Mouse (Mus musculus): ENCODE results near the gene Rgs6. TPM values are rescaled to one million over a fixed set of nuclear protein-coding genes. Genes with fewer than 3 reads are reported as not detected.

Rgs6 gene
- total RNA-seq, 2 experiments from 2014 or later = 0.66 to 0.68 TPM

GRCm38 (mm10) chr12:82756756-82757155, 168.7 kb downstream of the Rgs6 start:
- DNase-seq (ENCODE audit: low spot score) = no peak

DNA sequence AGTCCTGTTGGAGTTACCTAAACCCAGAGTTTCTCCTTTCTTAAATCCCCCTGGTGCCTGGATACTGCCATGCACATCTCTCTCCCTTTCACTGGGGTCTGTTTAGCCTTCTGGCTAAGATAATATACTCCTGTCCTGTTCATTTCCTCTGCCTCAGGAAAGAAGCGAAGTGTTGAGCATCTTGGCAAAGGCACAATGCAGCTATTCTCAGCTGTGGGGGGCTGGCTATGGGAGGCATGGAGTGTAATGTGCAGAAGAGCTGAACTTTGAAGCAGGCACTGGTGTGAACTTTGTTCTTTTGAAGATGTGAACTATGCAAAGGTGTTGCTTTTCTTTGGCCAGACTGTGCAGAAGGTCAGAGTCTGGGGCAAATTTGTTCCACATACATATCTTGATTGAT, 169.3 kb downstream of the Rgs6 start:
- no peak for DNase-seq (ENCODE audit: low spot score)

- DNase-seq (ENCODE audit: low spot score) = no peak
Measured at GRCm38 (mm10) chr12:82762046-82762445, 174.0 kb downstream of the Rgs6 start.

DNA sequence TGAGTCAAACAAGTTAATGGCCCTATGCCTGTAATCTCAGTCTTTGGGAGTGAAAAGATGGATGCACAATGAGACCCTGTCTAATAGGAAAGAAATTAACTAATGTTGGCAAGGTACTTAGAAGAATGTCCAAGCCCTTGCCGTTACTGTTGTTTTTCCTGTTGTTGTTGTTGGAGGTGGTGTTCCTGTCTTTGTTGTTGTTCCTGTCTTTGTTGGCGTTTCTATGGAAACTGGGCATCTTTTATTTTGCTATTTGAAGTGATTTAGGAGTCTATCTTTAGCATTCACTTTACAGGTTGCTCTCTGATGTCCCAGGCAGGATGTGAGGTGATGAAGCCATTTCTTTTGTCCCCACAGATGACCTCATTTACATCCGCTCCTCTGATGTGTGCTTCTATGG, 180.6 kb downstream of the Rgs6 start:
- DNase-seq (ENCODE audit: low spot score) = no peak

DNA sequence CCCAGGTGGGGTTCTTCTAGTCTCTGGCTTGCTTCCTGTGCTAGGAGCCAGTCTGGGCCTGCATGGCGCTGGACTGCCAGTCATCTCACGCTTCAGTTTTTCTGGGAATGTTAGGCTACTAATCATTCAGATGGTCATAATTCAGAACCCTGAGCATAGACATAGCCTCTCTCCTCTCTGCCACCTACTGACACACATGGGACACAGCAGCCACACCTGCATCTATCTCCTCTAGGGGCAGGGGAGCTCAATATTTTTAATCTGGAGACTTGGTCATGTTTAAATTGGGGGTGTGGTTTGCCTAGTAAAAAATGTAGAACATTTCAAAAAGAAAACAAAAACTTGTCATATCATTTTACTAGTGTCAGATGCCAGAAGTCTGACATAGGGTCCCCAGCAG, 184.1 kb downstream of the Rgs6 start:
- DNase-seq (ENCODE audit: low spot score) = no peak

DNA sequence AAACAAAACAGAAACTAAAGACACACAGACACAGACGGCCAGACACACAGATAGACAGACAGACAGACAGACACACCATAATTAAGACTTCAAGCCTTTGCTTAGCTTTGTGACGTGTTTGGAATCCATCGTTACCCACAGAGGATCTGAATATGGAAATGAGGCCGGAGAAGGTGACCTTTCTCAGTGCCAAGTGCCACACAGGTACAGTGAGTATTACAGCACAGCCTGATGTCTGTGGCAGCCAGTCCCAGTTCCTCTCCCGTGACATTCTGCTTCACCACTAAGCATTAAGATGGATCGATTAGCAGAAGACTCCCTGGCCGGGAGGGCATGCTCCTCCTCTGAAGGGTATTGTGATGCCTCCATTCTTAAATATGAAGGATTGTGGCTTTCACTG, 186.5 kb downstream of the Rgs6 start:
- DNase-seq (ENCODE audit: low spot score) = no peak

- DNase-seq (ENCODE audit: low spot score) = no peak
Measured at GRCm38 (mm10) chr12:82776686-82777085, 188.6 kb downstream of the Rgs6 start.

DNA sequence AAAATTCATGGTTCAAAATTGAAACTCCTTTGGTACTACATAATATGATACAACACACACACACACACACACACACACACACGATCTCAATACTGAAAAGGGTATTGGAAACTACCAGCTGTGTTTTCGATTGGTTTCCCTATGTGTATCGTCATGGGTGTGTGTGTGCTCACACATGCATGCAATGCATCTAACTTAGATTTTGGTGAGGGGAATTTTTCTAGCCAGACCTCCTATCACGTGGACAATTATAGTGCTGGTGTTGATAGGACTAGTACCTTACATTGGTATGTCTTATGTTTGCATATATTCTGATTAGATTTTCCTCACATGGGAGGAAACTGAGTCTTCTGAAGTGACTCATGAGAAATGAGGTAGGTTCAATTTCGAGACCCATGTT, 192.8 kb downstream of the Rgs6 start:
- DNase-seq (ENCODE audit: low spot score) = no peak

DNA sequence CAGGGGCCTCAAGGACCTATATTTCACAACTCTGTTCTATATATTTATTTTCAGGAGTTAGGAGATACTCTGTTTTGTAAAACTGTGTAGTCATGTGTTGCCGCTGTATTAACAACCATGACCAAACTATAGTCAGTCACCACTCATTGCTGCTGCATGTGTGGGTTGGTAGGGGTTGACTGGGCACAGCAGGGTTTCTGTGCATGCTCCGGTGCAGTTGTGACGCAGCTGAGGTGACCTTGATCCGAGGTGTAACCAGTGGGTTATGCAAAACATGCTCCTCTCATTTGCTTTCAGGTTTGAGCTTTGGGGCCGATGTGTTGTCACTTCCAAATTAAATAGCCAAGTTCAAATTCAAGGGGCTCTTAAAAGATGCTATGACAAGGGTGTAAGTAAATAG, 193.3 kb downstream of the Rgs6 start:
- DNase-seq (ENCODE audit: low spot score) = no peak

DNA sequence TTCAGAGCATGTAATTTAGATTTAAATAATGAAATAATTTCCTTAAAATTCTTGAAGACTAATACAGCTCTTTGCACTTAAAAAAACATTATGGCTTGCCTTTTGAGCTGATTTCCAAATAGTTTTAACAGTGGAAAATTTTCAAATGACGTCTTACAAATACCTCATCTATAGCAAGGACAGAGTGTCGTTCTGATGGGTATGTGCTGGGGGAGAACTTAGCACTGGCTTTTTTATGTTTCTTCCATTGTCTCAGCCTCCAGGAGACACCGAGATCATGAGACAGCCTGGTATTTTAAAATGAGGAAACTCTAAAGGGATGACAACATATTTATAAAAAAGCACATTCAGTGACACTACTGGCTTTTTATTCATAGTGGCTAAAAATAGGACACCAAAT, 204.0 kb downstream of the Rgs6 start:
- no peak for DNase-seq (ENCODE audit: low spot score)

- no peak for DNase-seq (ENCODE audit: low spot score)
Measured at GRCm38 (mm10) chr12:82799892-82800291, 211.8 kb downstream of the Rgs6 start.

GRCm38 (mm10) chr12:82801736-82802135, 213.6 kb downstream of the Rgs6 start:
- no peak for DNase-seq (ENCODE audit: low spot score)

GRCm38 (mm10) chr12:82802711-82803110, 214.6 kb downstream of the Rgs6 start:
- DNase-seq (ENCODE audit: low spot score) = no peak

GRCm38 (mm10) chr12:82805167-82805566, 217.1 kb downstream of the Rgs6 start:
- no peak for DNase-seq (ENCODE audit: low spot score)

- DNase-seq (ENCODE audit: low spot score) = no peak
Measured at GRCm38 (mm10) chr12:82810631-82811030, 222.5 kb downstream of the Rgs6 start.

- no peak for DNase-seq (ENCODE audit: low spot score)
Measured at GRCm38 (mm10) chr12:82815982-82816381, 227.9 kb downstream of the Rgs6 start.

DNA sequence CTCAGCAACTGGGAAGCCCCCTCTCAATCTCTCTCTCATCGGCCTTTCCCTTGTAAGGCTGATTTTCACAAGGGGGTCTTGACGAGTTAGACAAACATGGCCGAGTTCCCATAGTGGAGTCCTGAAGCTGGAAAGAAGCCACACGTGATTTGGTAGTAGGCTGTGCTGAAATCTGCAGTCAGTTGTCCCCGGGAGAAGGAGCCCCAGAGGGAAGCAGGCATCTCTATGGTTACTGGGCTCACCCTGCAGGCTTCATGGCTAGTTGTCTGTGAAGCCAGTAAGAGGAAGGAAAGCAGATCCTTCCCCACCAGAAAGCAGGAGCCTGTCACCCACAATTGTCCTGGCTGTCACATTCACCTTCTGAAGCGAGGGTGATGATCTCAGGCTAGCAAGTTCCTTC, 231.2 kb downstream of the Rgs6 start:
- DNase-seq (ENCODE audit: low spot score) = no peak

DNA sequence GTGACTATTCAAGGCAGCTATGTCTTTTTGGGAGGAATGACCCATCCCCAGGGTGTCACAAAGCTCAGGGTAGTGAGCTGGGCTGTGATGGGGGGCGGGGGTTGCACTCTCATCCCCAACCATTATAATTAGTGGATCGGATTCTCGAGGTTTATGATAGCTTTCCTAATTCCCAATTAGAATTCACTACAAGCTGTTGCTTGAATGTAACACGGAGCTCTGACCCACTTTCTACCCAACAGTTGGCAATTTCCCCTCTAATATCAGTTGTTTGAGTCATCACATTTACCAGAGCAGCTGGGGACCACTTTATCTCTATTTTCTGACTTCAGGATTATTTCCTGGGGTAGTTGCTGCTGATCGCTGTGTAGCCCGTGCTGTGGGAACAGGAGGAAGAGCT, 231.9 kb downstream of the Rgs6 start:
- no peak for DNase-seq (ENCODE audit: low spot score)

DNA sequence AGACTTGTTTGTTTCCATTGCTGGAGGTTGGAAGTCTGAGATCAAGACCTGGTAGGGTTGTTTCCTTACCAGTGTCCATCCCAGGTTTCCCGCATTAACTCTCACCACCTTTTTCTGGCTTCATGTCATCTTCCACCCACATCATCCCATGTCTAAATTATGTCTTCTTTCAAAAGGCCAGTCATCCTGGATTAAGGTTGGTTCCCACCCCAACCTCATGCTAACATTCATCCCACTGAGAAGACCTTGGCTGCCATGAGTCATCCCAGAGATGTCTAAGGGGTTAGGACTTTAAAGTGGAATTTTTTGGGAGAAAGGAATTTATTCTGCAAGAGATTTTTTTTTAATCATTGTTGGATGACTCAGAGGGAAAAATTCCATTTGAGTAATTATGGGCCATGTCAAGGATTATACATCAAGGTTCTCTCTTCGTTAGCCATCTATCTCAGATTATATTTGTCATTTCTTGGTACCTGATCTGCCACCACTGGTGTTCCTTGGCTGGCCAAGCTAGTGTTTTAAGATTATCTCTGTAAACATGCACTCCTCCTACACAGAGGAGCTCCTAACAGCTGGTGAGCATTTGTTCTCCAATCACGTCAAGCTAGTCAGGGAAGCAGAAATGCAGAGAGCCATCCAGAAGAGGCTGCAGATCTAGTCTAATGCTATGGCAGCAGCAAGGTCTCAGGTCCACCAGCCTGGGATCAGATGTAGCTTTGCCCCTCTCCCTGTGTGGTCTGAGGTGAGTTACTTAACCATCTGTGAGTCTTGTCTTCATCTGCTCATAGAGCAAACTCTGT, 234.9 kb downstream of the Rgs6 start:
- DNase-seq (ENCODE audit: low spot score) = no peak

DNA sequence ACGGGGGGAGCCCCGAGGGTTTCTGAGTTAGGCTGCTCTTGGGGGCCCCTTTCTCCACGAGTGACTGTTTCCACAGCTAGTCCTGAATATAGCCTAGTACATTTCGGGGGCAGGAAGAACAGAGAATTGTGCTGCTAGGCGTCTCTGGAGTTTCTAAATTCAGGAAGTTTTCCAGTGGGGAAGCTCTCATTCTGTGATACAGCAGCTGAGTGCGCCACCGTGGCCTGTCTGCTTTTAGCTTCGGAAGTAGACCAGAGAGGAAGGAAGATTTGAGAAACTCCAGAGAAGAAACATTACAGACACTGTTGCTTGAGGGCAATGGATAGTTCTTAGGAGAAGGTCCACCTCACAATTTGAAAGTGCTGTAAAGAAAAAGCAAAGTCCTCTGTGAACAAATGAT, 242.2 kb downstream of the Rgs6 start:
- no peak for DNase-seq (ENCODE audit: low spot score)

DNA sequence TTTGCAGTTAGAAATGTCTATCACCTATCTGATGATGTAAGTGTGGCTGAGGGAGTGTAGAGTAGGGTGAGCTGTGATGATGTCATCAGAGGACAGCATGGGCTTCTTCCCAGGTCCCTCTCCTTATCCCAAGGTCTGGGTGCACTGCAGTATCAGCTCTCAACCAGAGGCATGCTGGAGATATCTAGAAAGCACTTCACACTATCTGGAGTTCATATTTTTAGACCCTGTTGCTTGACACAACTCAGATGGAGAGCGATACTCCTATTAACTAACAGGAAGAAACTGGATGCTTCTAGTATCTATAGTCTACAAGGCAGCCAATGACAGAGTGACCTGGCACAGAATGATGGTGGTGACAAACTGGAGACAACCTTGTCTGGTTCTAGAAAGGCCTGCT, 250.5 kb downstream of the Rgs6 start:
- DNase-seq (ENCODE audit: low spot score) = no peak

DNA sequence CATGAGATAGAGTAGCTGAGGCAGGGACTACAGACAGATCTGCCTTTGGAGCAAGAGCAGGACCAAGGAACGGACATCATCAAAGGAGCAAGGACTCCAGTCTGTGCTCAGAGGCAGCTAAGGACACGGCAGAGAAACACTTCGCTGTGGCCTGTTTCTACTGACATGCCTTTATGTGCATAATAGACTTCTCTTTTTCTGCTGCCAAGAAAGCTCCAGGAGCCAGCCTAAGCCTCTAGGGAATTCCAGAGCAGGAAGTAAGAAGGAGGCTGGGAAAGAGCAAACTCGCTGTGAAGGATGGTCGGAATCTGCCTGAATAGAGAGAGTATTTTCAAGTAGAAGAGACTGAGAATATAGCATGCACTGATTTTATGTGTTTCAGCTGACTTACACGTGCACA, 253.5 kb downstream of the Rgs6 start:
- no peak for DNase-seq (ENCODE audit: low spot score)

DNA sequence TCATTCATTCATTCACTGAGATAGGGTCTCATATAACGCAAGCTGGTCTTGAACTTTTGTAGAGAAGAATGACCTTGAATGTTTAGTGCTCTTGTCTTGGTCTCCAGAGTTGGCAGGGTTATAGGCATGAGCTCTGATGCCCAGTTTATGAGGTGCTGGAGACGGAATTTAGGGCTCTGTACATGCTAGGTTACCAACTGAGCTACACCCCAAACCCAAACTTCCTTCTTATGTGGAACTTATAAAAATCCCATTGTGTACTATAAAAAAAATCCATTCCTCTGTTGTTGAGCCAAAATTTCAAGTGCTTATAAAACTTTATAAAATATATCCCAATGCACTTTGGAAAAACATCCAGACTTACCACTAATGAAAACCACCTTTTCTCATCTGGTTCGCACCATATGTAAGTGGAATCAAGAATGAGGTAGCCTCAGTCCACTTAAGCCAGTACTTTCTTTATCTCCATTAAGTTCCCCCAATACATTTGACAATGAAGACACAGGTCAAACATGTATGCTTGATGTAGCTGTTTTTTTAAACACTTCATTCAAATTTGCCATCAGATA, 260.3 kb downstream of the Rgs6 start:
- DNase-seq (ENCODE audit: low spot score) = no peak

- DNase-seq (ENCODE audit: low spot score) = no peak
Measured at GRCm38 (mm10) chr12:82854902-82855301, 266.8 kb downstream of the Rgs6 start.

Measured in gastrocnemius, adult 18-20 months (tissue).